Mouse (Mus musculus) adrenal gland, postnatal 14 days (tissue): ENCODE measurements around the gene Lpp. TPM values are rescaled to one million over a fixed set of nuclear protein-coding genes. Genes with fewer than 3 reads are reported as not detected.
"Not testable (repeated sequence)": the region's sequence is repeated elsewhere in the genome, so short reads cannot be mapped to it uniquely, and the experiment has no call there.

ENCODE experiments used
- DNase-seq: peaks from one replicate; pipeline ENCODE4 v3.0.0; 2021; ENCODE audit warnings: mixed read lengths
- microRNA-seq, 2 experiments: library from miRNA; unstranded; fragments of <30 nt; microRNA quantifications; one replicate each; pipeline ENCODE4 v1.2.0; 2021
- total RNA-seq: library from RNA; stranded (reverse); gene quantifications from 2 replicates; pipeline ENCODE4 v1.2.3, GENCODE M21; 2021

Gene Lpp
- total RNA-seq, 1 experiment from 2014 or later: 61.6 TPM

DNA sequence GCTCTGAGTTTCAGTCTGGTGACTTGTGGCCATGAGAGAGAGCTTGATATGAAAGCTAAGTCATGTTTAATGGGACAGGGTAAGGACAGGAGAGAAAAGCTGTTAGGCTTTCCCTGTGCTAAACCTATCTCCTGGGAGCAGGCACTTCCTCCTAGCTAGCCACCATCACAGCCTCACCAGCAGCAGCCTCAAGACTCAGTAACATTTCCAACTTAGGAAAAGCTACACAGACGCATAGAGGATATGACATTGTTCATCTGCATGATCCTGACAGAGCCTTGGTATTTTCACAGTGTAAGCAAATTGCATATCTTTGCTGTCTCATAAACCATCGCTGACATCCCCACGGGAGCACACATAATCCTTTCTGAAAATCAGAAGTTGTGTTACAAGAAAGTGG is 598.7 kb downstream of the Lpp start:
- no peak for DNase-seq

GRCm38 (mm10) chr16:24992494-24992893 is 599.2 kb downstream of the Lpp start:
- DNase-seq: no peak

DNA sequence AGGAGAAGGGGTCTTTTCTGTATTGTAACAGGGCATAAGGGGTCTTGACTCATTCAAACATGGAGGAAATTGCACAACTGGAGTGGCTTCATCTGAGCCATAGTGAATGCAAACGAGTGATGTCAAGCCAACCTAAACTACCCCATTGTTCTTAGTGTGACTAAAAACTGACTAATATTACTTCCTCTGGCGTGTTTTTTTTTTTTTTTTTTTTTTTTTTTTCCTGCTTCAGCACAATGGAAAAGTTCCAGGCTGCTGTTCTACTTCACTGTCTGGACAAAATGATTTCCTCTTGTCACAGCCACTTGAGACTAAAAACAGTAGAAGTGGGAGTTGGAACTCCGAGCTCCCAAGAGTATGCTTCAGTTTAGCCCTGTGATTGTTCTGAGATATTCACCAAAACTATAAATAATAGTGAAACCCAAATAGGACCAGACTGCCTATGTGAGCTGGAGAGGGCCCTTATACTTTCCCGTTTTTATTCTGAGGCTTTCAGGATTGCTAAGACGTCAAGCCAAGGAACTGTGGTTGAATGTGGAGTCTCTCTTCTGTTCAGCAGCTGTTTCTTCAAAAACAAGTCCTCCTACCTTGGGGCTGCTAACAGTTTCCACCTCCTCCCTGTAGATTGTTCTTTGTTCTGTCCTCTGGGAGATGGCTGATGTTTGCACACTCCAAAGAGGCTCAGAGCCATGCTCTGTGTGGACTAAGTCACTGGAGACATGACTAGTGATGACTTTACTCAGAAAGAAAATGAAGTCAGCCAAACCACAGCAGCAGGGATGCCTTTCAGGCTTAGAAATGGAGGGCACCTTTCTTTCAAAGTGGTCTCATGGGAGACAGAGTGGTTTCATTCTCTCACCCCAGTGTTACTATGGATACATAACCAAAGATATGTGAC is 617.9 kb downstream of the Lpp start:
- no peak for DNase-seq

DNA sequence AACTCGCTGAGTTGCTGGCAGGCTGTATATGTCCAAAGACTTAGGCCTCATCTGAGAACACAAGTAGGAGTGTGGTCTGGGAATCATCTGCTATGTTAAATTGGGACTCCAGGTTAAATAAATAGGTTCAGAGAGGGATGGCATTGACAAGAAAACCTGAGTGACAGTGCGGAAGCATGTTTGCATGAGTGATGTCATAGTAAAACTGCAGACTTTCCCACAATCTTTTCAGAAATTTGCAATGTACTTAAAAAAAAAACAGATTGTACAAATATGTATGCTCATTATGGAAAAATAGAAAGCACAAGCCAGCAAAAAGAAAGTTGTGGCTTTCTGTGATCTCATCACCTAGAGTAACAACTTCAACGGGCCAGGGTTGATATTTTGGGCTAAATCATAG is 619.6 kb downstream of the Lpp start:
- DNase-seq: no peak

- peak; percentile 33 for DNase-seq
These were observed 623.0 kb downstream of the Lpp start for GRCm38 (mm10) chr16:25016261-25016836.

GRCm38 (mm10) chr16:25017046-25017445 is 623.7 kb downstream of the Lpp start:
- DNase-seq: peak; percentile 15

- DNase-seq: not testable (repeated sequence)
These were observed 628.5 kb downstream of the Lpp start for GRCm38 (mm10) chr16:25021743-25022359.

- no peak for DNase-seq
These were observed 631.3 kb downstream of the Lpp start for GRCm38 (mm10) chr16:25024591-25024990.

- peak; percentile 36 for DNase-seq
These were observed 632.9 kb downstream of the Lpp start for GRCm38 (mm10) chr16:25026191-25026590.

- DNase-seq: no peak
These were observed 636.2 kb downstream of the Lpp start for GRCm38 (mm10) chr16:25029548-25029947.

GRCm38 (mm10) chr16:25037361-25037760 is 644.1 kb downstream of the Lpp start:
- no peak for DNase-seq

DNA sequence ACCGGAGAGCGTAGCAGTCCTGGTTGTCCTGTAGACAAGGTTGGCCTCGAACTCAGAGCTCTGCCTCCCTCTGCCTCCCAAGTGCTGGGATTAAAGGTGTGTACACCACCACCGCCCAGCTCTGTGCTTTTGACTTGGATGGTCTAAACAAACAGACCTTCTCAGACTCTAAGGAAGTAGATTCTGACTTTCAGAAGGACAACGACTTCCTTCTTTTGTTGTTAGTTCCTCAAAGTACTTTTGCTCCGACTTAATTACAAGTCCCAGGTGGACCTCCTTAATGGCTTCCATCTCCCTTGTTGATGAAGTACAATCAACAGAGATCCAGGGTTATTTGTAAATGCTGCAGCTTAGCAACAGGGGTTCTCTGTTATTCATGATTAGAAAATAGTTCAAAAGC is 645.2 kb downstream of the Lpp start:
- DNase-seq: no peak

DNA sequence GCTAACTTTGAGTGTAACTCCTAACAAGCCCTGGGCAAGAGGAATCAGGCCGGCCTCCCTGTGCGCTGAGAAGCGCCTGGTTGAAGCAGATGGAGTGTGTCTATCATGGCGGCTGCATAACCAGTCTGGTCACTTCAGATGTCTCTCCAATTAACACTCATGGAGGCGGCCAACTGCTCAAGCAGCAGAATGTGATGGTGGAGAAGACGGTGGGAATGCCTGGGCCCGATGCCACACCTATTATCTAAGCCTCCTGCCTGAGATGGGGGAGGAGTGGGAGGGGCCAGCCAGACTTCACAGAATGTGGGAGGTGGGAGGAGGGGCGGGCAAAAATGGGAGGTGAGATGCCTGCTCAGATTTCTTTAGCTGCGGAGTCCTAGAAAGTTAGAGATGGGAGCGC is 646.6 kb downstream of the Lpp start:
- no peak for DNase-seq

- peak; percentile 42 for DNase-seq
These were observed 647.9 kb downstream of the Lpp start for GRCm38 (mm10) chr16:25041165-25041564.

DNA sequence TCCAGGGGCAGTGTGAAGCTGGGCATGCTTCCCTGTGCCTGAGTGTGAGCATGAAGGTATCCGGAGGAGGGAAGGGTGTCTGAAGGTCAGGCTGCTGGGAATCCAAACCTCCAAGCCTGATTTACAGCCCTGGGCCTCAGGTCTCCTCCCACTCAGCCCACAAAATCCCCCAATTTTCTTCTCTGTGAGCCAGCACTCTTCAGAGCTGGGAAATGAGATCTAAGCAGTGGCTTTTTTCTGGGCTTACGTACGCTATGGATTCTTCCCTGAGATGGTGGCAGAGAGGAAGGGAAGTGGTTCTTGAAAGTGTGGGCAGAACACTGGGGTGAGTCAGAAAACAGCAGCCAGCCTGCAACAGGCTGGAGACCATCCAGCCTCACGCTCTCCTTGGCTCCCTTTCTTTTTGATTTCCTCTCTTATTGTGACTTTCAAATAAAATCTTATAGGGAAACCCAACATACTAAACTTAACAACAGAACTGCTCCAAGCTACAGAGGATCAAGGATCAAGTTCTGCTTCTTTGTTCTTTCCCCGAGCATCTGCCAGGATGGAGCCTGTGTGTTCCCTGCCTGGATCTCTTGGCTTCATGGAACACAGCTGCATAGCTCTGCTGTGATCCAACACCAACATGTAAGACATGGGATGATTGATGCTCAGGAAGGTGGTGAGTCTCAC is 648.7 kb downstream of the Lpp start:
- DNase-seq: peak; percentile 39

Small RNA genes lying within 50 kb of the gene (microRNA-seq; reads per million reads assigned to microRNA genes)
- gene Mir28a: 3,993 to 4,805 reads per million in 2 experiments
